Mouse (Mus musculus): ENCODE measurements around the gene Ifna9. TPM values are rescaled to one million over a fixed set of nuclear protein-coding genes. Genes with fewer than 3 reads are reported as not detected.
A peak's percentile ranks its signal among the peaks of the same experiment; 100 is the strongest.
"Not testable (repeated sequence)": the region's sequence is repeated elsewhere in the genome, so short reads cannot be mapped to it uniquely, and the experiment has no call there.

The Ifna9 gene
- not detected in 2 replicates for polyA plus RNA-seq (2014; fragmentation: Nextera tagmentation; extraction: Ambion mirVana)

- ATAC-seq (ENCODE audit: low FRiP score) (no peak), DNase-seq (ENCODE audit: low spot score) (no peak)
- no peaks in the 10 kb centered on the region for H3K9me3 ChIP-seq (ENCODE audit: control insufficient read depth, low read length)
- H3K4me1 ChIP-seq (replicated peaks; ENCODE audit: control insufficient read depth, insufficient read depth, low read length), result no peaks in the 10 kb centered on the region
- WGBS, result 75% methylated on average over 1 of the region's 1 CpGs
- H3K36me3 ChIP-seq (replicated peaks; ENCODE audit: control insufficient read depth, insufficient read depth), result no peaks in the 10 kb centered on the region
- H3K9ac ChIP-seq, result no peak within 1 kb of the TSS
- no peak within 1 kb of the TSS for H3K4me3 ChIP-seq (replicated peaks; ENCODE audit: low read length)
- no peak within 1 kb of the TSS for H3K4me2 ChIP-seq (replicated peaks)
- no peak within 1 kb of the TSS for H3K27ac ChIP-seq
- H3K27me3 ChIP-seq (ENCODE audit: control insufficient read depth, insufficient read depth, low read length), result no peaks in the 10 kb centered on the region
Observed at GRCm38 (mm10) chr4:88592285-88592684, at the start of gene Ifna9. Ifna9 (minus strand) TSS chr4:88592385.

DNA sequence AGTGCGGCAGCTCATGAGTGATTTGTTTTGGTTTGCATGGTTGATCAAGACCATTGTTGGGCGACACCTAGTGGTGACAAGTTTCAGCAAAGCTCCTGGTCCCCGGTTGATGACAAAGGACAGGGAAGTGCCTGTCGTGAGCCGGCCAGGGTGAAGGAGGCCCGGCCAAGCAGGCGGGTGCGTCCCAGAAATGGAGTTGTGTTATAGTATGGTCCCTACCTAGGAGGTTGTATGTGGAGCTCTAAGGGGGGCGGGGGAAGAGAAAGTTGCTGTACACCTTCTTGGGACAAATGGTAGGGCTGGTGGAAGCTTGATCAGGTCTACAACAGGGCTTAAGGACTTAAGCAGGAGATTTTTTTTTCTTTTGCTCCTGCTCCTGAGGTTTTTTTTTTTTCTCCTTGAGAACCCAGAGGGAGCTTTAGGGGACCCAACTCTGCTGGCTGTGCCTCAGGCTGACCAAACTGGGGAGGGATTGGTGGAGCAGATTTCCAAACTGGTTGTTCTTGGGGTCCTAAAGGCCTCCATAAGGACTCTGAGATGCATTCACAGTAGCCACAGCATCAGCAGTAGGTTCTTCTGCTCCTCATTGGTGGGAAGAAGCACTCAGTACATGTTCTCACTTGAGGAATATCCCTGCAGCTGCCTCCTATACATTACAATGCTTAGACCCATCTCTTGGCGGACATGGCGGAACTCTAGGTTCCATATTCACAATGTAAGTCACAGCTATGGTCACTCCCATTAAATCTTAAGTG lies 49.1 kb upstream of the Ifna9 start:
- Histone ChIP-seq H3K4me1 (replicated peaks; ENCODE audit: control insufficient read depth, insufficient read depth, low read length) (no peaks in the 10 kb centered on the region), H3K4me2 (replicated peaks) (peak overlapping the region; percentile 38), H3K36me3 (replicated peaks; ENCODE audit: control insufficient read depth, insufficient read depth) (no peaks in the 10 kb centered on the region), H3K4me3 (replicated peaks; ENCODE audit: low read length) (0 out of 2 replicates have a peak overlapping the region, but pooled peaks have one; percentile 8), H3K9ac (no peak overlapping the region), H3K27me3 (ENCODE audit: control insufficient read depth, insufficient read depth, low read length) (no peaks in the 10 kb centered on the region), H3K9me3 (ENCODE audit: control insufficient read depth, low read length) (no peaks in the 10 kb centered on the region), H3K27ac (no peak overlapping the region)
- peak; percentile 98 for ATAC-seq (ENCODE audit: low FRiP score)
- peak; percentile 97 for DNase-seq (ENCODE audit: low spot score)
- WGBS, result 18% methylated on average over 11 of the region's 11 CpGs

DNA sequence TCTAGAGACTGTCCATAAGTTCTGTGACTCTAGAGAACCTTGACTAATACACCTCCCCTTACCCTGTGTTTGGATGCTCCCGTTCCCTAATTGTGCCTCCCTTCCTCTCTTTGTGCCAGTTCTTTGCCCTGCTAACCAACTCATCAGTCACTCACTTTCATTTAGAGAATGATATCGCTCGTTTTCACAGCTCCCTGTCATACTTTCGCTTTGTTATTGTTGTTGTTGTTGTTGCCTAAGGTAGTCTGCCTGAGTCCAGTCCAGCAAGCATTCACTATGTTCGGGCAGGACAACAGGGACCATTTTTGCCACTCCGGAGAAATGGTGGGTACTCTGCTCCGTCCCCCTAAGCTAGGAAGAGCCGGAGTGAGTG lies 48.5 kb upstream of the Ifna9 start:
- H3K4me3 ChIP-seq (replicated peaks; ENCODE audit: low read length), result 0 out of 2 replicates have a peak overlapping the region, but pooled peaks have one; percentile 8
- no peaks in the 10 kb centered on the region for H3K4me1 ChIP-seq (replicated peaks; ENCODE audit: control insufficient read depth, insufficient read depth, low read length)
- H3K9me3 ChIP-seq (ENCODE audit: control insufficient read depth, low read length), result no peaks in the 10 kb centered on the region
- WGBS, result 66% methylated on average over 8 of the region's 8 CpGs
- DNase-seq (ENCODE audit: low spot score), result no peak
- peak overlapping the region; percentile 38 for H3K4me2 ChIP-seq (replicated peaks)
- no peak for ATAC-seq (ENCODE audit: low FRiP score)
- H3K27me3 ChIP-seq (ENCODE audit: control insufficient read depth, insufficient read depth, low read length), result no peaks in the 10 kb centered on the region
- no peaks in the 10 kb centered on the region for H3K36me3 ChIP-seq (replicated peaks; ENCODE audit: control insufficient read depth, insufficient read depth)
- H3K9ac ChIP-seq, result no peak overlapping the region
- no peak overlapping the region for H3K27ac ChIP-seq

DNA sequence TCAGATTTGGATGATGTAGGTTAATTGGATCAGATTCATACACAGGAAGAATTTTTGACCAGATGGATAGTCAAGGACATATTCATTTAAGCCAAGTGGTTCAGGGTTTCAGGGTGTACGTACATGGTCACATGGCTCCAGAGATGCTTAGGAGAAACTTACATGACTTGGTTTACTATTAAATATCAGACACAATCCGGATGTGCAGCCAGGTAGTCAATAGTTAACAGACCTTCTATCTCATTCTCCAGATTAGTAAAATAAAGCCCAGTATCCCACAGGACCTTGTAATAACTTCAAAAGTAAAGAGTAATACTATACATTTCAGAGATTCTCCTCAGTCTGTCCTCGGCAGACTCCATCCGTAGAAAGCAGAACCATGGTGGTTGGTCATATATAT lies 42.1 kb upstream of the Ifna9 start, which contains the start of gene C87499:
Gene C87499, minus strand, starts transcription at position 101 of the 400 bp plus-strand sequence.
- WGBS, result 92% methylated on average over 4 of the region's 4 CpGs
- Histone ChIP-seq H3K4me1 (replicated peaks; ENCODE audit: control insufficient read depth, insufficient read depth, low read length) (no peaks in the 10 kb centered on the region), H3K36me3 (replicated peaks; ENCODE audit: control insufficient read depth, insufficient read depth) (no peaks in the 10 kb centered on the region), H3K4me3 (replicated peaks; ENCODE audit: low read length) (no peak within 1 kb of the TSS), H3K27ac (no peak within 1 kb of the TSS), H3K9ac (no peak within 1 kb of the TSS), H3K9me3 (ENCODE audit: control insufficient read depth, low read length) (no peaks in the 10 kb centered on the region), H3K4me2 (replicated peaks) (no peak within 1 kb of the TSS), H3K27me3 (ENCODE audit: control insufficient read depth, insufficient read depth, low read length) (no peaks in the 10 kb centered on the region)
- ATAC-seq (ENCODE audit: low FRiP score) (no peak), DNase-seq (ENCODE audit: low spot score) (no peak)

DNA sequence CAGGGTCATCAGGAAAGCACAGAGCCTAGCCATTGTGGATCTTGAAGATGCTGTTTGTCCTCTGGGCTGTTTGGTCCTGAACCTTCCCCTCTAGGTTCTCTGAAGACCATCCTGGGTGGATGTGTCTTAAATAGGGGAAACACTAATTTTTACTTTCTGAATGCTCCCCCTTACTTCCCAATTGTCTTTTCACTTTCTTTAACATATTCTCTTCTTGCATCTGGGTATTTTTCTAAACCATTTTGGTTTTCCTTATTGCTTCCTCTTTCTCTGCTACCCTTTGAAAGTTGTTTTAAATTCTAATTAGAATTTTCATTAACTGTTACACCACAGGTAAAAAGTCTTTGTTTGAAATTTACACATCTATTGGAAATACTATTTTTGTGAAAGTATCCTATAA lies 11.1 kb upstream of the Ifna9 start, which contains the start of gene Ifna12:
Gene Ifna12, minus strand, starts transcription at position 101 of the 400 bp plus-strand sequence.
- DNase-seq (ENCODE audit: low spot score) (no peak), ATAC-seq (ENCODE audit: low FRiP score) (no peak)
- Histone ChIP-seq H3K27me3 (ENCODE audit: control insufficient read depth, insufficient read depth, low read length) (no peaks in the 10 kb centered on the region), H3K9ac (no peak within 1 kb of the TSS), H3K9me3 (ENCODE audit: control insufficient read depth, low read length) (no peaks in the 10 kb centered on the region), H3K4me1 (replicated peaks; ENCODE audit: control insufficient read depth, insufficient read depth, low read length) (no peaks in the 10 kb centered on the region), H3K36me3 (replicated peaks; ENCODE audit: control insufficient read depth, insufficient read depth) (no peaks in the 10 kb centered on the region), H3K27ac (no peak within 1 kb of the TSS), H3K4me2 (replicated peaks) (no peak within 1 kb of the TSS), H3K4me3 (replicated peaks; ENCODE audit: low read length) (no peak within 1 kb of the TSS)

DNA sequence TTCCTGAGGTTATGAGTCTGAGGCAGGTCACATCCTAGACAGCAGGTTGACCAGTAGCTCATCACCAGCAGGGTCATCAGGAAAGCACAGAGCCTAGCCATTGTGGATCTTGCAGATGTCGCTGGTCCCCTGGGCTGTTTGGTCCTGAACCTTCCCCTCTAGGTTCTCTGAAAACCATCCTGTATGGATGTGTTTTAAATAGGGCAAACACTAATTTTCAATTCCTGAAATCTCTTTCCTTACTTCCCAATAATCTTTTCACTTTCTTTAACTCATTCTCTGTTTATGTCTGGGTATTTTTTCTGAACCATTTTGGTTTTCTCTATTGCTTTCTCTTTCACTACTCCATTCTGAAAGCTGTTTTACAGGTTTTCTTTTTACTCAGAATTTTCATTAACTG lies 20.5 kb downstream of the Ifna9 start, which contains the start of gene Ifna14:
Gene Ifna14, minus strand, starts transcription at position 101 of the 400 bp plus-strand sequence.
- H3K36me3 ChIP-seq (replicated peaks; ENCODE audit: control insufficient read depth, insufficient read depth), result no peaks in the 10 kb centered on the region
- 50% methylated on average over 1 of the region's 1 CpGs for WGBS
- DNase-seq (ENCODE audit: low spot score) (no peak), ATAC-seq (ENCODE audit: low FRiP score) (no peak)
- no peak within 1 kb of the TSS for H3K27ac ChIP-seq
- no peaks in the 10 kb centered on the region for H3K4me1 ChIP-seq (replicated peaks; ENCODE audit: control insufficient read depth, insufficient read depth, low read length)
- no peak within 1 kb of the TSS for H3K4me2 ChIP-seq (replicated peaks)
- no peaks in the 10 kb centered on the region for H3K9me3 ChIP-seq (ENCODE audit: control insufficient read depth, low read length)
- H3K27me3 ChIP-seq (ENCODE audit: control insufficient read depth, insufficient read depth, low read length), result no peaks in the 10 kb centered on the region
- no peak within 1 kb of the TSS for H3K4me3 ChIP-seq (replicated peaks; ENCODE audit: low read length)
- no peak within 1 kb of the TSS for H3K9ac ChIP-seq

DNA sequence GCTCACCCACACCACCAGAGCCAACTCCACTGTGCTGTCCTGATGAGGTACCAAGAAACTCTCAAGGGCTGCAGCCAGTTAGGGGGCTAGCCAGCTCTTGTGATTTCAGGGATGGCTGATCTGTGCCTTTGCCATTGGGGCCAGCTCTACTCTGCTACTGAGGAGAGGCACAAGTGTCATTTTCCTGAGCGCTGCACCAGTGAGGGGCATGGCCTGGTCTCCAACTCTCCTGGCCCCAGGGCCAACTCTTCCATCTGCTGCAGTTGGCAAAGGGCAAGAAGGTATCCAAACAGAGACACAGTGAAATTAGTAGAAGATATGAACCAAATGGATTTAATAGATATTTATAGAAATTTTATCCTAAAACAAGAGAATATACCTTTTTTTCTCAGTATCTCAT lies 30.4 kb downstream of the Ifna9 start:
- no peak overlapping the region for H3K9ac ChIP-seq
- H3K4me1 ChIP-seq (replicated peaks; ENCODE audit: control insufficient read depth, insufficient read depth, low read length), result no peaks in the 10 kb centered on the region
- H3K4me2 ChIP-seq (replicated peaks), result no peak overlapping the region
- no peak for DNase-seq (ENCODE audit: low spot score)
- WGBS, result 100% methylated on average over 1 of the region's 1 CpGs
- H3K27me3 ChIP-seq (ENCODE audit: control insufficient read depth, insufficient read depth, low read length), result no peaks in the 10 kb centered on the region
- no peak overlapping the region for H3K27ac ChIP-seq
- no peak overlapping the region for H3K4me3 ChIP-seq (replicated peaks; ENCODE audit: low read length)
- ATAC-seq (ENCODE audit: low FRiP score), result no peak
- no peaks in the 10 kb centered on the region for H3K9me3 ChIP-seq (ENCODE audit: control insufficient read depth, low read length)
- H3K36me3 ChIP-seq (replicated peaks; ENCODE audit: control insufficient read depth, insufficient read depth), result no peaks in the 10 kb centered on the region

DNA sequence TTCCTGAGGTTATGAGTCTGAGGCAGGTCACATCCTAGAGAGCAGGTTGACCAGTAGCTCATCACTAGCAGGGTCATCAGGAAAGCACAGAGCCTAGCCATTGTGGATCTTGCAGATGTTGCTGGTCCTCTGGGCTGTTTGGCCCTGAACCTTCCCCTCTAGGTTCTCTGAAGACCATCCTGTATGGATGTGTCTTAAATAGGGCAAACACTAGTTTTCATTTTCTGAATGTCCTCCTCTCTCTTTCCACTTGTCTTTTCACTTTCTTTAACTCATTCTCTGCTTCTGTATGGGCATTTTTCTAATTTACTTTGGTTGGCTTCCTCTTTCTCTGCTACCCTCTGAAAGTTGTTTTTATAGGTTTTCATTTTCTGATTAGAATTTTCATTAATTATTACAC lies 34.0 kb downstream of the Ifna9 start, which contains the start of gene Ifna15:
Gene Ifna15, minus strand, starts transcription at position 101 of the 400 bp plus-strand sequence.
- H3K9ac ChIP-seq; H3K36me3 ChIP-seq (replicated peaks; ENCODE audit: control insufficient read depth, insufficient read depth); H3K4me3 ChIP-seq (replicated peaks; ENCODE audit: low read length); H3K4me1 ChIP-seq (replicated peaks; ENCODE audit: control insufficient read depth, insufficient read depth, low read length); H3K27me3 ChIP-seq (ENCODE audit: control insufficient read depth, insufficient read depth, low read length); ATAC-seq (ENCODE audit: low FRiP score); DNase-seq (ENCODE audit: low spot score); H3K27ac ChIP-seq; H3K4me2 ChIP-seq (replicated peaks); H3K9me3 ChIP-seq (ENCODE audit: control insufficient read depth, low read length): not testable (repeated sequence)

- H3K27me3 ChIP-seq (ENCODE audit: control insufficient read depth, insufficient read depth, low read length), result no peaks in the 10 kb centered on the region
Observed at GRCm38 (mm10) chr4:88550161-88550945, 41.8 kb downstream of the Ifna9 start.

More at GRCm38 (mm10) chr4:88550161-88550945, 41.8 kb downstream of the Ifna9 start:
- H3K27ac ChIP-seq, result no peak overlapping the region
- WGBS, result 33% methylated on average over 22 of the region's 22 CpGs
- no peaks in the 10 kb centered on the region for H3K36me3 ChIP-seq (replicated peaks; ENCODE audit: control insufficient read depth, insufficient read depth)
- no peaks in the 10 kb centered on the region for H3K4me1 ChIP-seq (replicated peaks; ENCODE audit: control insufficient read depth, insufficient read depth, low read length)
- H3K4me3 ChIP-seq (replicated peaks; ENCODE audit: low read length), result no peak overlapping the region; the same call in 1 of the 2 replicates
- DNase-seq (ENCODE audit: low spot score), result peak; percentile 74
- no peak overlapping the region for H3K9ac ChIP-seq
- ATAC-seq (ENCODE audit: low FRiP score), result peak; percentile 43; the same call in 1 of the 2 replicates
- no peaks in the 10 kb centered on the region for H3K9me3 ChIP-seq (ENCODE audit: control insufficient read depth, low read length)
- peak overlapping the region; percentile 44 for H3K4me2 ChIP-seq (replicated peaks)

Measured in hindbrain, embryonic 14.5 days (tissue).